Mouse (Mus musculus): ENCODE results near the gene Tmem259. TPM values are rescaled to one million over a fixed set of nuclear protein-coding genes. Genes with fewer than 3 reads are reported as not detected.

Gene Tmem259
- polyA plus RNA-seq, 1 experiment from 2014 or later = 20.3 TPM

DNA sequence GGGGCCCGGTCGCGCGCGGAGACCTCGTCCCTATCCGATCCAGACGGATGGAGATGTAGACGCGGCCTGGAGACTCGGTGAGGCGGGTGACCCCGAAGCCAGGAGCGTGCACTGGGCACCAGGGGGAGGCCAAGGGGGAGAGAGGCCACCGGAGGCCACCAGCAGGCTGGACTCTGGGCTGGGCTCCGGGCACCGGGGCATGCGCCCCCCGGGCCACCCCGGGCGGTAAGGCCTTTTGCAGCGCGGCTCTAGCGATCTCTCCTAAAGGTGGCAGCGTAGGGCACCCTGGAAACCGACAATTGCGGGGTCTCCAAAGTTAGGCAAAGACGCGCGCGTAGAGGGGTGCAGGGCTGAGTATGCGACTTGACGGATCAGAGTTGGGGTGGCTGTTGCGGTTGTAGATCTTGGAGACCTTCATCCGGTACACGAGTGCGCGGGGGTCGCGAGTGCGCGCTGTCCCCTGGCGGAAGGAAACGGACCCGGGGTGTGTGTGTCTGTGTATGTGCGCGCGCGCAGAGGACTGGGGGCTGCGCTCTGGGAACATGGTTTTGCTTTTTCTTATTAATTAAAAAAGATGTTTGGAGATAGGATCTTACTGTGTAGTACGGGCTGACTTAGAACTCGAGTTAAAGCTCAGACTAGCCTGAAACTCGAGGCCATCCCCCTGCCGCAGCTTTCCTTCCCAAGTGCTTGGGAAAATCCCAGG, 56.7 kb downstream of the Tmem259 start:
- H3K4me2 ChIP-seq (ENCODE audit: low read length) = peak overlapping the region; percentile 83
- H3K9ac ChIP-seq (ENCODE audit: low read length) = peak overlapping the region; percentile 95
- peaks cover 19% of the 10 kb centered on the region for H3K36me3 ChIP-seq (ENCODE audit: control insufficient read depth, insufficient read depth, low read length)
- under 1% methylated on average over 54 of the region's 54 CpGs for WGBS
- ATAC-seq (ENCODE audit: insufficient number of reproducible peaks, insufficient read depth, low FRiP score, low read depth) = peak; percentile 44
- peaks cover 13 to 35% of the 10 kb centered on the region in 2 experiments for H3K4me1 ChIP-seq (ENCODE audit: control insufficient read depth in 2 of 2, insufficient read depth in 2 of 2, low read length in 2 of 2)
- peak overlapping the region; percentile 89 to 93 for H3K4me3 ChIP-seq (ENCODE audit: control insufficient read depth in 1 of 2, insufficient read depth in 1 of 2, low read depth in 1 of 2, low read length in 2 of 2)
- no peaks in the 10 kb centered on the region for H3K9me3 ChIP-seq (ENCODE audit: control insufficient read depth, low read length)
- peaks cover 10% of the 10 kb centered on the region for H3K27me3 ChIP-seq (ENCODE audit: control insufficient read depth, insufficient read depth, low read length)
- peak overlapping the region; percentile 88 to 94 for H3K27ac ChIP-seq (replicated peaks in 1 of 2; ENCODE audit: control insufficient read depth in 1 of 2, insufficient read depth in 1 of 2, low read depth in 2 of 2, low read length in 2 of 2)

GRCm38 (mm10) chr10:79926491-79927323, 57.4 kb downstream of the Tmem259 start, which contains the start of gene Arid3a:
Gene Arid3a (plus strand): TSS chr10:79927043.
- Histone ChIP-seq H3K4me1 (ENCODE audit: control insufficient read depth in 2 of 2, insufficient read depth in 2 of 2, low read length in 2 of 2) (peaks cover 9 to 29% of the 10 kb centered on the region in 2 experiments), H3K4me2 (ENCODE audit: low read length) (peak within 1 kb of the TSS; percentile 83), H3K27me3 (ENCODE audit: control insufficient read depth, insufficient read depth, low read length) (peaks cover 18% of the 10 kb centered on the region), H3K9ac (ENCODE audit: low read length) (peak within 1 kb of the TSS; percentile 95), H3K36me3 (ENCODE audit: control insufficient read depth, insufficient read depth, low read length) (peaks cover 11% of the 10 kb centered on the region), H3K27ac (replicated peaks in 1 of 2; ENCODE audit: control insufficient read depth in 1 of 2, insufficient read depth in 1 of 2, low read depth in 2 of 2, low read length in 2 of 2) (peak within 1 kb of the TSS; percentile 88 to 94), H3K4me3 (ENCODE audit: control insufficient read depth in 1 of 2, insufficient read depth in 1 of 2, low read depth in 1 of 2, low read length in 2 of 2) (peak within 1 kb of the TSS; percentile 89 to 93), H3K9me3 (ENCODE audit: control insufficient read depth, low read length) (no peaks in the 10 kb centered on the region)
- ATAC-seq (ENCODE audit: insufficient number of reproducible peaks, insufficient read depth, low FRiP score, low read depth) = peak; percentile 68
- under 1% methylated on average over 63 of the region's 63 CpGs for WGBS

GRCm38 (mm10) chr10:79925785-79926490, 58.2 kb downstream of the Tmem259 start:
- H3K9ac ChIP-seq (ENCODE audit: low read length) = peak overlapping the region; percentile 95

GRCm38 (mm10) chr10:79924998-79925784, 58.9 kb downstream of the Tmem259 start:
- Histone ChIP-seq H3K4me1 (ENCODE audit: control insufficient read depth in 2 of 2, insufficient read depth in 2 of 2, low read length in 2 of 2) (peaks cover 9 to 39% of the 10 kb centered on the region in 2 experiments), H3K9ac (ENCODE audit: low read length) (0 out of 2 replicates have a peak overlapping the region, but pooled peaks have one; percentile 95), H3K36me3 (ENCODE audit: control insufficient read depth, insufficient read depth, low read length) (no peaks in the 10 kb centered on the region), H3K4me2 (ENCODE audit: low read length) (peak overlapping the region; percentile 83), H3K4me3 (ENCODE audit: control insufficient read depth in 1 of 2, insufficient read depth in 1 of 2, low read depth in 1 of 2, low read length in 2 of 2) (peak overlapping the region in 1 of 2 experiments; percentile 93; a peak in 2 of 4 replicates), H3K27ac (replicated peaks in 1 of 2; ENCODE audit: control insufficient read depth in 1 of 2, insufficient read depth in 1 of 2, low read depth in 2 of 2, low read length in 2 of 2) (peak overlapping the region in 1 of 2 experiments; percentile 94; a peak in 1 of 4 replicates), H3K27me3 (ENCODE audit: control insufficient read depth, insufficient read depth, low read length) (peaks cover 33% of the 10 kb centered on the region), H3K9me3 (ENCODE audit: control insufficient read depth, low read length) (no peaks in the 10 kb centered on the region)
- 9% methylated on average over 29 of the region's 29 CpGs for WGBS
- ATAC-seq (ENCODE audit: insufficient number of reproducible peaks, insufficient read depth, low FRiP score, low read depth) = no peak

More at GRCm38 (mm10) chr10:79925785-79926490, 58.2 kb downstream of the Tmem259 start:
- Histone ChIP-seq H3K27ac (replicated peaks in 1 of 2; ENCODE audit: control insufficient read depth in 1 of 2, insufficient read depth in 1 of 2, low read depth in 2 of 2, low read length in 2 of 2) (peak overlapping the region; percentile 38 to 94; a peak in 3 of 4 replicates), H3K36me3 (ENCODE audit: control insufficient read depth, insufficient read depth, low read length) (peaks cover 4% of the 10 kb centered on the region), H3K27me3 (ENCODE audit: control insufficient read depth, insufficient read depth, low read length) (peaks cover 25% of the 10 kb centered on the region), H3K4me1 (ENCODE audit: control insufficient read depth in 2 of 2, insufficient read depth in 2 of 2, low read length in 2 of 2) (peaks cover 9 to 33% of the 10 kb centered on the region in 2 experiments), H3K4me2 (ENCODE audit: low read length) (peak overlapping the region; percentile 83), H3K9me3 (ENCODE audit: control insufficient read depth, low read length) (no peaks in the 10 kb centered on the region), H3K4me3 (ENCODE audit: control insufficient read depth in 1 of 2, insufficient read depth in 1 of 2, low read depth in 1 of 2, low read length in 2 of 2) (peak overlapping the region; percentile 89 to 93)
- 6% methylated on average over 15 of the region's 15 CpGs for WGBS
- ATAC-seq (ENCODE audit: insufficient number of reproducible peaks, insufficient read depth, low FRiP score, low read depth) = no peak

Other genes with a start within 250 kb of the Tmem259 start
- gene Polrmt, start 237.7 kb downstream of the Tmem259 start, polyA plus RNA-seq (2014; fragmentation: Nextera tagmentation; extraction: Ambion mirVana) = 20.2 and 27.4 TPM in 2 replicates
- 0.12 and 0.38 TPM in 2 replicates for gene Fgf22, start 229.3 kb downstream of the Tmem259 start, polyA plus RNA-seq (2014; fragmentation: Nextera tagmentation; extraction: Ambion mirVana)
- gene Rnf126, start 217.4 kb downstream of the Tmem259 start, polyA plus RNA-seq (2014; fragmentation: Nextera tagmentation; extraction: Ambion mirVana) = 54.4 and 62.5 TPM in 2 replicates
- 19.9 and 21.1 TPM in 2 replicates for gene Fstl3, start 207.1 kb downstream of the Tmem259 start, polyA plus RNA-seq (2014; fragmentation: Nextera tagmentation; extraction: Ambion mirVana)
- gene Prss57, start 193.4 kb downstream of the Tmem259 start, polyA plus RNA-seq (2014; fragmentation: Nextera tagmentation; extraction: Ambion mirVana) = 0.08 TPM in 1 of 2 replicates, not detected in the other
- gene Palm, start 190.8 kb downstream of the Tmem259 start, polyA plus RNA-seq (2014; fragmentation: Nextera tagmentation; extraction: Ambion mirVana) = 58.3 and 68.1 TPM in 2 replicates
- gene Misp, start 163.3 kb downstream of the Tmem259 start, polyA plus RNA-seq (2014; fragmentation: Nextera tagmentation; extraction: Ambion mirVana) = 0.61 and 1.5 TPM in 2 replicates
- gene Ptbp1, start 129.9 kb downstream of the Tmem259 start, polyA plus RNA-seq (2014; fragmentation: Nextera tagmentation; extraction: Ambion mirVana) = 62.7 and 78.9 TPM in 2 replicates
- 1.4 and 2.0 TPM in 2 replicates for gene Prtn3, start 109.9 kb downstream of the Tmem259 start, polyA plus RNA-seq (2014; fragmentation: Nextera tagmentation; extraction: Ambion mirVana)
- gene Plppr3, start 109.7 kb downstream of the Tmem259 start, polyA plus RNA-seq (2014; fragmentation: Nextera tagmentation; extraction: Ambion mirVana) = 6.9 and 9.4 TPM in 2 replicates
- gene Elane, start 98.1 kb downstream of the Tmem259 start, polyA plus RNA-seq (2014; fragmentation: Nextera tagmentation; extraction: Ambion mirVana) = 0.42 TPM in 1 of 2 replicates, not detected in the other
- gene Cfd, start 93.5 kb downstream of the Tmem259 start, polyA plus RNA-seq (2014; fragmentation: Nextera tagmentation; extraction: Ambion mirVana) = not detected in 2 replicates
- 34.7 TPM in 2 replicates for gene Med16, start 75.4 kb downstream of the Tmem259 start, polyA plus RNA-seq (2014; fragmentation: Nextera tagmentation; extraction: Ambion mirVana)
- 4.6 TPM in 1 of 2 replicates, not detected in the other for gene Gm26602, start 73.5 kb downstream of the Tmem259 start, polyA plus RNA-seq (2014; fragmentation: Nextera tagmentation; extraction: Ambion mirVana)
- gene Kiss1r, start 67.4 kb downstream of the Tmem259 start, polyA plus RNA-seq (2014; fragmentation: Nextera tagmentation; extraction: Ambion mirVana) = 0.19 and 0.70 TPM in 2 replicates
- gene R3hdm4, start 63.1 kb downstream of the Tmem259 start, polyA plus RNA-seq (2014; fragmentation: Nextera tagmentation; extraction: Ambion mirVana) = 96.7 and 98.5 TPM in 2 replicates
- 1.9 and 2.8 TPM in 2 replicates for gene Arid3a, start 57.3 kb downstream of the Tmem259 start, polyA plus RNA-seq (2014; fragmentation: Nextera tagmentation; extraction: Ambion mirVana)
- 73.2 and 84.4 TPM in 2 replicates for gene Wdr18, start 24.2 kb downstream of the Tmem259 start, polyA plus RNA-seq (2014; fragmentation: Nextera tagmentation; extraction: Ambion mirVana)
- gene Grin3b, start 13.6 kb downstream of the Tmem259 start, polyA plus RNA-seq (2014; fragmentation: Nextera tagmentation; extraction: Ambion mirVana) = 0.09 and 0.18 TPM in 2 replicates
- gene Cnn2, start 4.3 kb upstream of the Tmem259 start, polyA plus RNA-seq (2014; fragmentation: Nextera tagmentation; extraction: Ambion mirVana) = 265 and 275 TPM in 2 replicates
- 1.6 and 1.7 TPM in 2 replicates for gene Abca7, start 12.2 kb upstream of the Tmem259 start, polyA plus RNA-seq (2014; fragmentation: Nextera tagmentation; extraction: Ambion mirVana)
- gene Arhgap45, start 32.3 kb upstream of the Tmem259 start, polyA plus RNA-seq (2014; fragmentation: Nextera tagmentation; extraction: Ambion mirVana) = 3.0 and 3.4 TPM in 2 replicates
- gene Polr2e, start 55.5 kb upstream of the Tmem259 start, polyA plus RNA-seq (2014; fragmentation: Nextera tagmentation; extraction: Ambion mirVana) = 146 and 162 TPM in 2 replicates
- gene Gpx4, start 62.8 kb upstream of the Tmem259 start, polyA plus RNA-seq (2014; fragmentation: Nextera tagmentation; extraction: Ambion mirVana) = 715 and 757 TPM in 2 replicates
- gene Sbno2, start 121.2 kb upstream of the Tmem259 start, polyA plus RNA-seq (2014; fragmentation: Nextera tagmentation; extraction: Ambion mirVana) = 9.5 and 9.6 TPM in 2 replicates
- gene Stk11, start 131.5 kb upstream of the Tmem259 start, polyA plus RNA-seq (2014; fragmentation: Nextera tagmentation; extraction: Ambion mirVana) = 14.6 and 17.7 TPM in 2 replicates
- gene Atp5d, start 154.3 kb upstream of the Tmem259 start, polyA plus RNA-seq (2014; fragmentation: Nextera tagmentation; extraction: Ambion mirVana) = 988 and 1,015 TPM in 2 replicates
- gene Cbarp, start 156.5 kb upstream of the Tmem259 start, polyA plus RNA-seq (2014; fragmentation: Nextera tagmentation; extraction: Ambion mirVana) = 1.6 and 2.6 TPM in 2 replicates
- gene Midn, start 163.9 kb upstream of the Tmem259 start, polyA plus RNA-seq (2014; fragmentation: Nextera tagmentation; extraction: Ambion mirVana) = 21.2 and 25.8 TPM in 2 replicates
- 79.4 and 80.7 TPM in 2 replicates for gene Cirbp, start 181.7 kb upstream of the Tmem259 start, polyA plus RNA-seq (2014; fragmentation: Nextera tagmentation; extraction: Ambion mirVana)
- gene 1600002K03Rik, start 188.6 kb upstream of the Tmem259 start, polyA plus RNA-seq (2014; fragmentation: Nextera tagmentation; extraction: Ambion mirVana) = 7.7 and 11.1 TPM in 2 replicates
- gene Efna2, start 195.2 kb upstream of the Tmem259 start, polyA plus RNA-seq (2014; fragmentation: Nextera tagmentation; extraction: Ambion mirVana) = 8.4 and 10.1 TPM in 2 replicates
- gene Mum1, start 242.1 kb upstream of the Tmem259 start, polyA plus RNA-seq (2014; fragmentation: Nextera tagmentation; extraction: Ambion mirVana) = 28.5 and 29.3 TPM in 2 replicates

Data from heart, embryonic 14.5 days (tissue).